Mouse (Mus musculus): ENCODE measurements around the gene Csrp2. TPM values are rescaled to one million over a fixed set of nuclear protein-coding genes. Genes with fewer than 3 reads are reported as not detected.

Csrp2 gene
- polyA plus RNA-seq, 1 experiment from 2014 or later: 158 TPM

GRCm38 (mm10) chr10:110951748-110952147 lies 32.2 kb downstream of the Csrp2 start:
- Histone ChIP-seq H3K9ac (ENCODE audit: low read depth, low read length) (no peak overlapping the region), H3K27ac (ENCODE audit: low read depth, low read length) (no peak overlapping the region), H3K4me3 (ENCODE audit: low read length) (no peak overlapping the region), H3K4me1 (ENCODE audit: control insufficient read depth, insufficient read depth, low read length) (no peaks in the 10 kb centered on the region), H3K27me3 (ENCODE audit: control insufficient read depth, insufficient read depth, low read length) (no peaks in the 10 kb centered on the region), H3K36me3 (ENCODE audit: control insufficient read depth, insufficient read depth, low read length) (peaks cover 28% of the 10 kb centered on the region), H3K9me3 (ENCODE audit: control insufficient read depth, low read length) (no peaks in the 10 kb centered on the region), H3K4me2 (replicated peaks; ENCODE audit: low read depth, low read length) (no peak overlapping the region)
- WGBS: 87% methylated on average over 4 of the region's 4 CpGs
- no peak for ATAC-seq (ENCODE audit: low FRiP score, low TSS enrichment)

- Histone ChIP-seq H3K4me1 (ENCODE audit: control insufficient read depth, insufficient read depth, low read length) (no peaks in the 10 kb centered on the region), H3K36me3 (ENCODE audit: control insufficient read depth, insufficient read depth, low read length) (peaks cover 27% of the 10 kb centered on the region), H3K4me2 (replicated peaks; ENCODE audit: low read depth, low read length) (no peak overlapping the region), H3K27me3 (ENCODE audit: control insufficient read depth, insufficient read depth, low read length) (no peaks in the 10 kb centered on the region), H3K9ac (ENCODE audit: low read depth, low read length) (no peak overlapping the region), H3K4me3 (ENCODE audit: low read length) (no peak overlapping the region), H3K27ac (ENCODE audit: low read depth, low read length) (peak overlapping the region; percentile 42; the same call in 1 of the 2 replicates), H3K9me3 (ENCODE audit: control insufficient read depth, low read length) (no peaks in the 10 kb centered on the region)
- 83% methylated on average over 8 of the region's 8 CpGs for WGBS
- ATAC-seq (ENCODE audit: low FRiP score, low TSS enrichment): no peak
Observed at GRCm38 (mm10) chr10:110952271-110952670, 32.7 kb downstream of the Csrp2 start.

GRCm38 (mm10) chr10:110952937-110953451 lies 33.4 kb downstream of the Csrp2 start:
- Histone ChIP-seq H3K36me3 (ENCODE audit: control insufficient read depth, insufficient read depth, low read length) (peaks cover 20% of the 10 kb centered on the region), H3K27ac (ENCODE audit: low read depth, low read length) (peak overlapping the region; percentile 51; the same call in 1 of the 2 replicates), H3K4me3 (ENCODE audit: low read length) (no peak overlapping the region), H3K27me3 (ENCODE audit: control insufficient read depth, insufficient read depth, low read length) (no peaks in the 10 kb centered on the region), H3K9me3 (ENCODE audit: control insufficient read depth, low read length) (no peaks in the 10 kb centered on the region), H3K4me2 (replicated peaks; ENCODE audit: low read depth, low read length) (no peak overlapping the region), H3K4me1 (ENCODE audit: control insufficient read depth, insufficient read depth, low read length) (no peaks in the 10 kb centered on the region), H3K9ac (ENCODE audit: low read depth, low read length) (no peak overlapping the region)
- 40% methylated on average over 9 of the region's 9 CpGs for WGBS
- peak; percentile 91 for ATAC-seq (ENCODE audit: low FRiP score, low TSS enrichment)

GRCm38 (mm10) chr10:110958879-110959278 lies 39.3 kb downstream of the Csrp2 start:
- H3K4me2 ChIP-seq (replicated peaks; ENCODE audit: low read depth, low read length): no peak overlapping the region
- H3K36me3 ChIP-seq (ENCODE audit: control insufficient read depth, insufficient read depth, low read length): peaks cover 40% of the 10 kb centered on the region
- no peak for ATAC-seq (ENCODE audit: low FRiP score, low TSS enrichment)
- H3K4me1 ChIP-seq (ENCODE audit: control insufficient read depth, insufficient read depth, low read length): no peaks in the 10 kb centered on the region
- no peaks in the 10 kb centered on the region for H3K9me3 ChIP-seq (ENCODE audit: control insufficient read depth, low read length)
- WGBS: 95% methylated on average over 6 of the region's 6 CpGs
- no peak overlapping the region for H3K9ac ChIP-seq (ENCODE audit: low read depth, low read length)
- no peak overlapping the region for H3K27ac ChIP-seq (ENCODE audit: low read depth, low read length)
- no peak overlapping the region for H3K4me3 ChIP-seq (ENCODE audit: low read length)
- H3K27me3 ChIP-seq (ENCODE audit: control insufficient read depth, insufficient read depth, low read length): no peaks in the 10 kb centered on the region

GRCm38 (mm10) chr10:110959781-110960180 lies 40.2 kb downstream of the Csrp2 start:
- Histone ChIP-seq H3K27me3 (ENCODE audit: control insufficient read depth, insufficient read depth, low read length) (no peaks in the 10 kb centered on the region), H3K9ac (ENCODE audit: low read depth, low read length) (no peak overlapping the region), H3K27ac (ENCODE audit: low read depth, low read length) (no peak overlapping the region), H3K9me3 (ENCODE audit: control insufficient read depth, low read length) (no peaks in the 10 kb centered on the region), H3K4me2 (replicated peaks; ENCODE audit: low read depth, low read length) (no peak overlapping the region), H3K36me3 (ENCODE audit: control insufficient read depth, insufficient read depth, low read length) (peaks cover 39% of the 10 kb centered on the region), H3K4me1 (ENCODE audit: control insufficient read depth, insufficient read depth, low read length) (no peaks in the 10 kb centered on the region), H3K4me3 (ENCODE audit: low read length) (no peak overlapping the region)
- WGBS: 91% methylated on average over 8 of the region's 8 CpGs
- ATAC-seq (ENCODE audit: low FRiP score, low TSS enrichment): no peak

GRCm38 (mm10) chr10:110960841-110961240 lies 41.3 kb downstream of the Csrp2 start:
- H3K27ac ChIP-seq (ENCODE audit: low read depth, low read length): no peak overlapping the region
- ATAC-seq (ENCODE audit: low FRiP score, low TSS enrichment): no peak
- H3K4me2 ChIP-seq (replicated peaks; ENCODE audit: low read depth, low read length): no peak overlapping the region
- H3K4me1 ChIP-seq (ENCODE audit: control insufficient read depth, insufficient read depth, low read length): no peaks in the 10 kb centered on the region
- no peak overlapping the region for H3K4me3 ChIP-seq (ENCODE audit: low read length)
- H3K9ac ChIP-seq (ENCODE audit: low read depth, low read length): no peak overlapping the region
- peaks cover 34% of the 10 kb centered on the region for H3K36me3 ChIP-seq (ENCODE audit: control insufficient read depth, insufficient read depth, low read length)
- no peaks in the 10 kb centered on the region for H3K9me3 ChIP-seq (ENCODE audit: control insufficient read depth, low read length)
- H3K27me3 ChIP-seq (ENCODE audit: control insufficient read depth, insufficient read depth, low read length): no peaks in the 10 kb centered on the region
- 89% methylated on average over 6 of the region's 6 CpGs for WGBS

GRCm38 (mm10) chr10:110962172-110962571 lies 42.6 kb downstream of the Csrp2 start:
- Histone ChIP-seq H3K36me3 (ENCODE audit: control insufficient read depth, insufficient read depth, low read length) (peaks cover 35% of the 10 kb centered on the region), H3K27me3 (ENCODE audit: control insufficient read depth, insufficient read depth, low read length) (no peaks in the 10 kb centered on the region), H3K4me2 (replicated peaks; ENCODE audit: low read depth, low read length) (no peak overlapping the region), H3K27ac (ENCODE audit: low read depth, low read length) (no peak overlapping the region), H3K4me3 (ENCODE audit: low read length) (no peak overlapping the region), H3K4me1 (ENCODE audit: control insufficient read depth, insufficient read depth, low read length) (no peaks in the 10 kb centered on the region), H3K9me3 (ENCODE audit: control insufficient read depth, low read length) (no peaks in the 10 kb centered on the region), H3K9ac (ENCODE audit: low read depth, low read length) (no peak overlapping the region)
- 29% methylated on average over 1 of the region's 1 CpGs for WGBS
- ATAC-seq (ENCODE audit: low FRiP score, low TSS enrichment): no peak

- no peaks in the 10 kb centered on the region for H3K27me3 ChIP-seq (ENCODE audit: control insufficient read depth, insufficient read depth, low read length)
- no peak overlapping the region for H3K27ac ChIP-seq (ENCODE audit: low read depth, low read length)
- H3K36me3 ChIP-seq (ENCODE audit: control insufficient read depth, insufficient read depth, low read length): peaks cover 36% of the 10 kb centered on the region
- H3K9ac ChIP-seq (ENCODE audit: low read depth, low read length): no peak overlapping the region
- H3K4me1 ChIP-seq (ENCODE audit: control insufficient read depth, insufficient read depth, low read length): no peaks in the 10 kb centered on the region
- no peak for ATAC-seq (ENCODE audit: low FRiP score, low TSS enrichment)
- 65% methylated on average over 3 of the region's 3 CpGs for WGBS
- H3K4me2 ChIP-seq (replicated peaks; ENCODE audit: low read depth, low read length): no peak overlapping the region
- no peaks in the 10 kb centered on the region for H3K9me3 ChIP-seq (ENCODE audit: control insufficient read depth, low read length)
- no peak overlapping the region for H3K4me3 ChIP-seq (ENCODE audit: low read length)
Observed at GRCm38 (mm10) chr10:110971044-110971443, 51.5 kb downstream of the Csrp2 start.

- Histone ChIP-seq H3K4me3 (ENCODE audit: low read length) (no peak overlapping the region), H3K9me3 (ENCODE audit: control insufficient read depth, low read length) (no peaks in the 10 kb centered on the region), H3K9ac (ENCODE audit: low read depth, low read length) (no peak overlapping the region), H3K4me1 (ENCODE audit: control insufficient read depth, insufficient read depth, low read length) (no peaks in the 10 kb centered on the region), H3K4me2 (replicated peaks; ENCODE audit: low read depth, low read length) (no peak overlapping the region), H3K27me3 (ENCODE audit: control insufficient read depth, insufficient read depth, low read length) (no peaks in the 10 kb centered on the region), H3K27ac (ENCODE audit: low read depth, low read length) (no peak overlapping the region), H3K36me3 (ENCODE audit: control insufficient read depth, insufficient read depth, low read length) (peaks cover 36% of the 10 kb centered on the region)
- 31% methylated on average over 6 of the region's 6 CpGs for WGBS
- no peak for ATAC-seq (ENCODE audit: low FRiP score, low TSS enrichment)
Observed at GRCm38 (mm10) chr10:110971483-110971882, 51.9 kb downstream of the Csrp2 start.

Data from kidney, embryonic 14.5 days (tissue).